Mouse (Mus musculus) large intestine, adult 2 months (tissue): Measurements from ENCODE around the gene Amdhd1. TPM values are rescaled to one million over a fixed set of nuclear protein-coding genes. Genes with fewer than 3 reads are reported as not detected.
A peak's percentile ranks its signal among the peaks of the same experiment; 100 is the strongest.

Experiments
- DNase-seq: peaks from one replicate; pipeline ENCODE4 v3.0.0-alpha.2; 2012; ENCODE audit warnings: low read depth, low spot score
- WGBS: fragments of 180-500 bp; shearing (Covaris S2); methylation state at CpG from one replicate; pipeline ENCODE4 v1.1.7; 2018; 5-methylcytosine and 5-hydroxymethylcytosine counted together
- polyA plus RNA-seq: library from polyadenylated mRNA; depleted of rRNA; stranded (reverse); fragments of >200 nt; gene quantifications from 2 replicates; pipeline ENCODE4 v1.2.3, GENCODE M21; 2012; rRNA removed

Amdhd1 gene
- polyA plus RNA-seq, 1 experiment = 0.06 TPM

DNA sequence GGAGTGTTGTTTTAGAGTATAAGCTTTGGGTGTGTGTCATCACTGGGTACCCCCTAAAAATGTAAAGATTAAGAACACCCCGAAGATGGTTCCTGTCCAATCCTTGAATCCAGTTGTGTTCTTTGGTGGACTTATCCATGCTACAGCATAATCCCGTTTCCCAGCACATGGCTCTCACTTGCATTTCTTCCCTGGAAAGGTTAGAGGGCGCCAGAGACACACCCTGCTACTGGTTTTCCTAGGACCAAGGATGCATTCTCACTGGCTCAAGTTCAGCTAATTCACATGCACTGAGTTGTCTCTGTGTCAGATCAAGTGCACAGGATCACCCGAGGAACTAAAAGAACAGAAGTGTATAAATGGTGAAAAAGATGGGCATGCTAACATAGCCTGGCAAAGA lies 53.2 kb downstream of the Amdhd1 start:
- 24% methylated on average over 4 of the region's 4 CpGs for WGBS

DNA sequence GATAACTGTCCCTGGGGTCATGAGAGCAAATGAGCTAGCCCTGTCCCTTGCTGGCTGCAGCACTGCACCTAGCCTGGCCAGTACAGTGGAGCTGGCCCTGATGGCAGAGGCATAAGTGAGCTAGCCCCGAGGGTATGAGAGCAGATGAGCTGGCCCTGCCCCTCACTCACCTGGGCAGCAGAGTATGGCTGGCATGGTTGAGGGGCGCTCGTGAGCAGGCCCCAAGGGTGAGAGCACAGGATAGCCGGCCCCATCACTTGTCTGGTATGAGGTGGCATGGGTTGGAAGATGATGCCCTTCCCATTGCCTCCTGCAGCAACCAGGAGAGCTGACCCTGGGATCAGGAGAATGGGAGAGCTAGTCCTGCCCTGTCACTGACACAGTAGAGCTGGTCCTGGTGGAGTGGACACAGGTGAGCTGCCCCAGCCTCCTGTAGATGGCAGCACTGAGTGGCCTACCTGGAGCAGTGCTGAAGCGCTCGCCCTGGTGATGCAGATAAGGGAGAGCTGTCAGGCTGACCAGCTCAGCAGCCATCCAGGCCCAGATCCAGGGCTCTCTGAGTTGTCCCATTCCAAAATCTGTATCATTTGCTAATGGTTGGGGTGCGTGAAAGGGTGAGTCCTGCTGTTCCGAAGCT lies 54.7 kb downstream of the Amdhd1 start:
- DNase-seq = peak; percentile 16
- 81% methylated on average over 8 of the region's 8 CpGs for WGBS

More for the DNA sequence above, 53.2 kb downstream of the Amdhd1 start:
- peak; percentile 22 for DNase-seq

DNA sequence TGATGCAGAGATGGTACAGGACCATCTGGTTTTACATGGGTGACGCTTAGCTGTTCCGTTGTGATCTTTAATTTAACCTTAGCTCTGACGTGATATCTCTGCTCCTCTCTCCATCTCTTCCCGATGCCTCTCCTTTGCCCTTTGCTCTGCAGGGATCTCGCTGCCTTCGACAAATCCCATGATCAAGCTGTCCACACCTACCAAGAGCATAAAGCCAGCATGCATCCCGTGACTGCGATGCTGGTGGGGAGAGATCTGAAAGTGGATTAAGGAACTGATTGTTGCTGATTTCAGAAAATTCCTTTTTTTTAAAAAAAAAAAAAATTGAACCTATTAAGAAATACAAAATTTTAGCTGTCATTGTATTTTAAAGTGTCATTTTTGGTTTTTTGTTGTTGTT lies 55.3 kb downstream of the Amdhd1 start:
- DNase-seq = no peak
- WGBS = 88% methylated on average over 8 of the region's 8 CpGs

Other genes starting within 250 kb of the Amdhd1 start
- gene Elk3, start 228.9 kb downstream of the Amdhd1 start, polyA plus RNA-seq = 10.5 and 11.6 TPM in 2 replicates
- 120 and 274 TPM in 2 replicates for gene Lta4h, start 86.6 kb downstream of the Amdhd1 start, polyA plus RNA-seq
- gene Hal, start 51.3 kb downstream of the Amdhd1 start, polyA plus RNA-seq = 0.26 and 0.29 TPM in 2 replicates
- gene Ccdc38, start 599 bp upstream of the Amdhd1 start, polyA plus RNA-seq = not detected in 2 replicates
- gene Snrpf, start 49.7 kb upstream of the Amdhd1 start, polyA plus RNA-seq = 37.6 and 46.7 TPM in 2 replicates
- gene Ntn4, start 100.6 kb upstream of the Amdhd1 start, polyA plus RNA-seq = 4.9 and 5.0 TPM in 2 replicates